Mouse (Mus musculus): Measurements from ENCODE around the gene Creb1. TPM values are rescaled to one million over a fixed set of nuclear protein-coding genes. Genes with fewer than 3 reads are reported as not detected.
A peak's percentile ranks its signal among the peaks of the same experiment; 100 is the strongest.

Gene Creb1
- polyA plus RNA-seq, 1 experiment from 2014 or later: 11.5 TPM

DNA sequence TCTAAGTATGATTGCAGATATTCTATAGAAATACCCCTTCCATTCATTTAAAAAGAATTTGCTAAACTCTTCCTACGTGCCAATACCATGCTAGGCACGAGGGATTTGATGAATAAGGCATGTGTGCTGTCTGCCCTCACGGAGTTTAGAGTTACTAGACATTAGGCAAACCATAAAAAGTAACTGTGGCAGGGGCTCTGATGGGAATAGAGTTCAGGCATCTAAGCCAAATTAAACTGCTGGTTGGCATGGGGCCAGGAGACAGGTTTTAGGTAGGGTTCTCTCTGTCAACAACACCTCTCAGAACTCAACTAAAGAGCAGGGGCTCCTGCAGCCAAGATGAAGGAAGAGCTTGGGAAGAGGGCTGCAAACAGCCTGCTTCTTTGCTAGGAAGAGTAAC, 10.7 kb upstream of the Creb1 start:
- Histone ChIP-seq H3K9ac (no peak overlapping the region), H3K27me3 (no peaks in the 10 kb centered on the region), H3K4me2 (no peak overlapping the region), H3K4me3 (replicated peaks) (no peak overlapping the region), H3K27ac (replicated peaks) (no peak overlapping the region), H3K36me3 (replicated peaks) (no peaks in the 10 kb centered on the region), H3K4me1 (replicated peaks) (no peaks in the 10 kb centered on the region), H3K9me3 (replicated peaks) (no peaks in the 10 kb centered on the region)
- no peak for ATAC-seq (ENCODE audit: insufficient read depth)
- WGBS (ENCODE audit: insufficient replicate concordance): 63% methylated on average over 3 of the region's 3 CpGs

DNA sequence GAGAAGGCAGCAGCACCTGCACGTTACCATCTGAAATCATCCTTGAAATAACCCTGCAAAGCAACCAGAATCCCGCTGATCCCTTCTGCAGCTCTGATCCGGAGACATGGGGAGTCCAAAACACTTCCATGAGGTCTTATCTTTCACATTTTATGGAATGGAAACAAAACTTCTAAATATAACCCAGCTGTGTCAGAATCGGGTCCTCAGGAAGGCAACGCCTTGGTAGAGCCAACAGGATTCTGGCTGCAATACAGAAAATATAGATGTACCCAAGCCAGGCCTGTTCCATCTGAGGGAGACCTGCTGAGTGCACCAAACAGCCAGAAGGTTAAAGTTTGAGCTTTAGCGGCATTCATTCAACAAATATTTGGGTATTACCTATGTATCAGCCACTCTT, 9.8 kb upstream of the Creb1 start:
- H3K27ac ChIP-seq (replicated peaks): no peak overlapping the region
- no peak for ATAC-seq (ENCODE audit: insufficient read depth)
- no peak overlapping the region for H3K4me3 ChIP-seq (replicated peaks)
- no peak overlapping the region for H3K4me2 ChIP-seq
- no peaks in the 10 kb centered on the region for H3K9me3 ChIP-seq (replicated peaks)
- no peaks in the 10 kb centered on the region for H3K27me3 ChIP-seq
- no peak overlapping the region for H3K9ac ChIP-seq
- WGBS (ENCODE audit: insufficient replicate concordance): 67% methylated on average over 6 of the region's 6 CpGs
- H3K36me3 ChIP-seq (replicated peaks): no peaks in the 10 kb centered on the region
- no peaks in the 10 kb centered on the region for H3K4me1 ChIP-seq (replicated peaks)

DNA sequence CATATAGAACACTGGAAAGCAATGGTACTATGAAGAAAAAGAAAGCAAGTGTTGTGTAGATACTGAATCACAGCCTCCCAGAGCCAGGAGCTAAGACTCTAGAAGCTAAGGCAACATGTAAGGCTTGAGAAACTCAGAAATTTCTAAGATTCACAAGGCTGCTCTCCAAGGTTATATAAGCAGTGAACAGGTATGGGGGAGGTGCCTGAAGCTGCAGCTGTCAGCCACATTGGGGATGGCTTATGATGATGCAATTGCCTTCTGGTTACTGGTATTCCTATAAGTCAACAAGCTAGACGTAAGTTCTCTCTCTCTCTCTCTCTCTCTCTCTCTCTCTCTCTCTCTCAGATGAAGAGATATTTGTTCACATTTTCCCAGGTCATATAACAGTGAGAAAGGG, 9.3 kb upstream of the Creb1 start:
- ATAC-seq (ENCODE audit: insufficient read depth): no peak
- Histone ChIP-seq H3K4me1 (replicated peaks) (no peaks in the 10 kb centered on the region), H3K27me3 (no peaks in the 10 kb centered on the region), H3K4me2 (no peak overlapping the region), H3K9me3 (replicated peaks) (no peaks in the 10 kb centered on the region), H3K36me3 (replicated peaks) (no peaks in the 10 kb centered on the region), H3K4me3 (replicated peaks) (no peak overlapping the region), H3K9ac (no peak overlapping the region), H3K27ac (replicated peaks) (no peak overlapping the region)
- WGBS (ENCODE audit: insufficient replicate concordance): 31% methylated on average over 1 of the region's 1 CpGs

DNA sequence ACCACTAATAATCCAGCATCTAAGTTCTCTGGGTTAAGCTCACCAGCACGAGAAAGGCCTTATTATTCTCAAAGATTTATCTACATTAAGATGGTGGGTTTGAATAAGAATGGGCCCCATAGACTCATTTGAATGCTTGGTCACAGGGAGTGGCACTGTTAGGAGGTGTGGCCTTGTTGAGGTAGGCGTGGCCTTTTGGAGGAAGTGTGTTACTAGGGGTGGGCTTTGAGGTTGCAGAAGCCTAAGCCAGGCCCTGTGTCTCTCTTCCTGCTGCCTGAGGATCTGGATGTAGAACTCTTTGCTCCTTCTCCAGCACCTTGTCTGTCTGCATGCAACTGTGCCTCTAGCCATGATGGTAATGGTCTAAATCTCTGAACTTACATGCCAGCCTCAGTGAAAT, 7.8 kb upstream of the Creb1 start:
- 0 out of 2 replicates have a peak, but pooled peaks cover 3% of the 10 kb centered on the region for H3K4me1 ChIP-seq (replicated peaks)
- ATAC-seq (ENCODE audit: insufficient read depth): no peak
- 60% methylated on average over 2 of the region's 2 CpGs for WGBS (ENCODE audit: insufficient replicate concordance)
- H3K4me3 ChIP-seq (replicated peaks): no peak overlapping the region
- no peak overlapping the region for H3K27ac ChIP-seq (replicated peaks)
- no peaks in the 10 kb centered on the region for H3K27me3 ChIP-seq
- no peak overlapping the region for H3K9ac ChIP-seq
- H3K4me2 ChIP-seq: no peak overlapping the region
- no peaks in the 10 kb centered on the region for H3K9me3 ChIP-seq (replicated peaks)
- H3K36me3 ChIP-seq (replicated peaks): no peaks in the 10 kb centered on the region

DNA sequence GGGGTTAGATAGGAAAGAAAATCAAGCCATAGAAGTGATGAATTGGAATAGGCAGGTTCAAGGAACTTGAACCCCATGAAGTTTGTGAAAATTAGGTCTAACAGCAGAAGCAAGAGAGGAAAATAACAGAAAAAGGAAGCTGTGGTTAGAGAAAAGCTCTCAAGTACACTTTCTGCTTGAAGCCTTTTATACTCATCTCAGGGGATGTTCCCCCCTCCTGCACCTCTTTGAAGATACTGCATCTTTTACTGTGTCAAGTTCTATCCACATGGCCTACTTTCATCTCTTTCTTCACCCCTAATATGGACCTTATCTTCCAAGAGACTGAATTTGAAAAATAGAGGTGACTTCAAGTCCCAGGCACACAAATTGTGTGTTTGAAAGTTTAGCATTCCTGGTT, 4.8 kb upstream of the Creb1 start:
- Histone ChIP-seq H3K27me3 (no peaks in the 10 kb centered on the region), H3K9me3 (replicated peaks) (no peaks in the 10 kb centered on the region), H3K9ac (no peak overlapping the region), H3K4me1 (replicated peaks) (peaks cover 26% of the 10 kb centered on the region), H3K27ac (replicated peaks) (no peak overlapping the region), H3K36me3 (replicated peaks) (no peaks in the 10 kb centered on the region), H3K4me3 (replicated peaks) (no peak overlapping the region), H3K4me2 (no peak overlapping the region)
- ATAC-seq (ENCODE audit: insufficient read depth): no peak

DNA sequence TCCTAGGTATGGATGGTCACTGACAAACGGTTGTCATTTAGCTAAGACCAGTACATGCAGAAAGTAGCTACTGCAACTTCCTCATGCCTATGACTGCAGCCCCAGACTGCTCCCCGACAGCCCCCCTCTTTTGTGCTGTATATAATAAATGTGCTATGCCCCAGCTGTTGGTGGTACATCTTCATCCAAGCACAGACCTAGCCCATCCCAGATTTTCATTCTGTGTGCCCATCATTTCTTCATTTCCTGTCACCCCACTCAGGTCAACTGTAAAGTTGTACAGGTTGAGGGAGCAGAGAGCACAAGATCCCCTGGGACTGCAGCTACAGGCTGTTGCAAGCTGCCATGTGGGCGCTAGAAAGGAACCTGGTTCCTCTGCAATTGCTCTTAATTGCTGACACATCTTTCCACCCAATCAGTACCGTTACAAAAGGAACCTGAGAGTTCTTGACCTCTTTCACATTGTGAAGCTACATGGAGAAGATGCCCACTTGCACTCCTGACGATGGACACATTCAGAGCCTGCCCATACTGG, 2.6 kb upstream of the Creb1 start:
- WGBS (ENCODE audit: insufficient replicate concordance): 65% methylated on average over 5 of the region's 5 CpGs
- H3K9me3 ChIP-seq (replicated peaks): no peaks in the 10 kb centered on the region
- no peaks in the 10 kb centered on the region for H3K27me3 ChIP-seq
- no peaks in the 10 kb centered on the region for H3K36me3 ChIP-seq (replicated peaks)
- H3K9ac ChIP-seq: no peak overlapping the region
- H3K4me3 ChIP-seq (replicated peaks): no peak overlapping the region
- no peak overlapping the region for H3K4me2 ChIP-seq
- no peak overlapping the region for H3K27ac ChIP-seq (replicated peaks)
- ATAC-seq (ENCODE audit: insufficient read depth): no peak
- peaks cover 33% of the 10 kb centered on the region for H3K4me1 ChIP-seq (replicated peaks)

DNA sequence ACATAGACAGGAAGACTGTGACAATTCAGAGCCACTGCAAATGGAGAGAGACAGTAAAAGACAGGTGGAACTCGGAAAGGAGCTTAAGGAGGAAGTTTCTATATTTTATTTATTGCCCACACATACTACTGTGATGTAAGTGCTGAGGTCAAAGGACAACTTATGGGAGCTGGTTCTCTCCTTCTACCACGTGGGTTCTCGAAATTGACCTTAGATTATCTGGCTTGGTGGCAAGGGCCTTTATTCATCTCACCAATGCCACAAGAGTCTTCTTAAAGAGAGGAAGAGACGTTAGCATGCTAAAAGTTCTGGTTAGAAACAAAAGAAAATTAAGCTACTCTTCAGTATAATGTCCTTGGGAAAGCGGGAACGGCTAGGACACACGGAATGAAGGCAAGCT, 897 bp upstream of the Creb1 start:
- 6% methylated on average over 7 of the region's 7 CpGs for WGBS (ENCODE audit: insufficient replicate concordance)
- H3K27me3 ChIP-seq: no peaks in the 10 kb centered on the region
- peak overlapping the region; percentile 100 for H3K27ac ChIP-seq (replicated peaks)

DNA sequence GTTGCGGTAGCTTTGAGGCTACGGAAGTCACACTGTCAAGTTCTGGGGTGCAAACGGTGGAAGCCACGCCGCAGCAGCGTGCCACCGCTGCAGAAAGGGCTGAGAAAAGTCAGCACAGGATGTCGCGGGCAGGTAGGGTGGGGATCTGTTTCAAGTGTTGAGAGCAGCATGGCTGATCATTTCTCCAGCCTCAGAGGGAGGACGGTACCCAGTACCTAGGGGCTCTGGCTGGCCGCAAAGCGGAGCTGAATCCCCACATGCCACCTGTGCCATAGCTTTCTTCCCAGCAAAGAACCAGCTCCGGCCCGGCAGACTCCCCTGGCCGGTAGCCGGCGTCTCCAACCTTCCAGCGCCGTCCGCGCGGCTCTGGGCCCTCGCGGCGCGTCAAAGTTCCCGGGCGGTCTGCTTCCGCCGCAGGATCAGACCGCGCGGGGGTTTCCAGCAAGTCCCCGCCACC, 350 bp upstream of the Creb1 start:
- peak overlapping the region; percentile 97 for H3K4me2 ChIP-seq
- WGBS (ENCODE audit: insufficient replicate concordance): under 1% methylated on average over 34 of the region's 34 CpGs
- peak; percentile 60 for ATAC-seq (ENCODE audit: insufficient read depth)

More for the DNA sequence above, 897 bp upstream of the Creb1 start:
- no peaks in the 10 kb centered on the region for H3K9me3 ChIP-seq (replicated peaks)
- peak overlapping the region; percentile 96 for H3K4me3 ChIP-seq (replicated peaks)
- peak overlapping the region; percentile 97 for H3K4me2 ChIP-seq
- H3K9ac ChIP-seq: peak overlapping the region; percentile 96
- no peaks in the 10 kb centered on the region for H3K36me3 ChIP-seq (replicated peaks)
- no peak for ATAC-seq (ENCODE audit: insufficient read depth)
- peaks cover 39% of the 10 kb centered on the region for H3K4me1 ChIP-seq (replicated peaks)

DNA sequence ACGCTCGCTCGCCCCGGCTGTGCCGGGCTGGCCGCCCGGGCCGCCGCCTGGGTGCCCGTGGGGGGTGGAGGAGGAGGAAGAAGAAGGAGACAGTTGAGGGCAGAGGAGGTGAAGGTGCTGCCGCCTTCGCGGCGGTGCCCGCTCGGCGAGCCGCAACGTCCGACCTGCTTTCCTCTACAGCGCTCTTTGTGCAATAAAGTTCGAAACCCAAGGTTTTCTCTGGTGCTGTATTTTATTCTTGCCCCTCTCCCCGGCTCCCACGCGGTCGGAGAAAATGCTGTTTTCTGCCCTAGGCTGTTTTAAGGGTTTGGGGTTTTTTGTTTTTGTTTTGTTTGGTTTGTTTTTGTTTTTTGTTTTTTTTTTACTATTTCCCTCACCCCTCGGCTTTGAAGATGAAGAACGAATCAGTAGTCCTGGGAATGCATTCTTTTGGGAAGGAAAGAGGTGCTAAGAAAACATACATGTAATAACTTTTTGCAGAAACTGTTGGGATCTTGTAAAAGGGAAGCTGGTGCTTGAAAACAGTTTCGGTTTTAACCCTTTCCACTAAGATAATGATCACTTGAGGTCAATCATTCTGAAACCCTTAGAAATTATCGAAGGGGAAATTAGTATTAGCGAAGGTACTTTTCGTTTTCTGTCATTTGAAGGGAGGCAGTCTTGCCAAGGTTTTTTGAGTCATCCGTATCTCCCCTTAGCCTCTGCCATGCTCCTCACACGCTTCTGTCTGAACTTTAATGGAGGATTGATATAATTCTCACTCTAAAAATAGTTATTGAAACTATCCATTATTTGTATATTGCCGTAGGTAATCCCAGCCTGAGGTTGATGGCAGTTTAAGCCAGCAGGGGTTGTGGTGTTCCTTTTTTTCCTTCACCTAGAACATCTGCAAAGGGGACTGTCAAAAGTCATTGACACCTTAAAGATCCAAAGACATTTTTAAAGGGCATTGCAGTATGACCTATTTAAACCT, 1.3 kb downstream of the Creb1 start:
- WGBS (ENCODE audit: insufficient replicate concordance): under 1% methylated on average over 35 of the region's 35 CpGs
- H3K4me2 ChIP-seq: peak overlapping the region; percentile 97
- peak overlapping the region; percentile 96 for H3K4me3 ChIP-seq (replicated peaks)
- H3K36me3 ChIP-seq (replicated peaks): no peaks in the 10 kb centered on the region
- peak overlapping the region; percentile 96 for H3K9ac ChIP-seq
- H3K4me1 ChIP-seq (replicated peaks): peaks cover 39% of the 10 kb centered on the region
- ATAC-seq (ENCODE audit: insufficient read depth): no peak
- no peaks in the 10 kb centered on the region for H3K9me3 ChIP-seq (replicated peaks)
- no peaks in the 10 kb centered on the region for H3K27me3 ChIP-seq
- H3K27ac ChIP-seq (replicated peaks): peak overlapping the region; percentile 100

More for the DNA sequence above, 350 bp upstream of the Creb1 start:
- Histone ChIP-seq H3K9me3 (replicated peaks) (no peaks in the 10 kb centered on the region), H3K27ac (replicated peaks) (peak overlapping the region; percentile 100), H3K4me1 (replicated peaks) (peaks cover 39% of the 10 kb centered on the region), H3K9ac (peak overlapping the region; percentile 96), H3K27me3 (no peaks in the 10 kb centered on the region), H3K4me3 (replicated peaks) (peak overlapping the region; percentile 96), H3K36me3 (replicated peaks) (no peaks in the 10 kb centered on the region)

DNA sequence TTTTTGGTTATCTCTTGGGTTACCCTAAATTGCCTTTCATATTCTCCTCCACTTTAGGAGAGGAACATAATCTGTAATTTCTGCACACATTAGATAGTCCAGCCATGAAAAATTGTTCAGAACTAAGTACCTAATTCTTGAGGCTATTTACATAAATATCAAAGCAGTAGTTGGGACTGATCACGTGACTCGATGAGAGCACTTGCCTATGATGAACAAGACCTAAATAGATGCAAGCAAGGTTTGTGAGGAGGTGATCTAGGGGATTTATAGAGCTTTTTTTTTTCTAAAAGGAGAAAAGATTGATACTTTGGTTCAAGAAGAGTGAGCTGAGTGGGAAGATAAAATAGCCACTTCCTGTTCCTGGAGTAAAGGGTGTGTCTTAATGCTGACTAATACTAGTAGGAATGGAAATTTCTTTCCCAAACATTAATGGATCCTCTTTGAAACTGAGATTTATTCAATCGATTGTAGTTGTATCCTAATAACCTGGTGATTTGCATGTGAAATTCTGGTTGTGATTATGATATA, 6.5 kb downstream of the Creb1 start:
- Histone ChIP-seq H3K4me2 (no peak overlapping the region), H3K27me3 (no peaks in the 10 kb centered on the region), H3K9ac (no peak overlapping the region), H3K27ac (replicated peaks) (no peak overlapping the region), H3K4me3 (replicated peaks) (no peak overlapping the region), H3K36me3 (replicated peaks) (peaks cover 2% of the 10 kb centered on the region; the same call in 1 of the 2 replicates), H3K9me3 (replicated peaks) (no peaks in the 10 kb centered on the region), H3K4me1 (replicated peaks) (peaks cover 18% of the 10 kb centered on the region)
- 73% methylated on average over 3 of the region's 3 CpGs for WGBS (ENCODE audit: insufficient replicate concordance)
- ATAC-seq (ENCODE audit: insufficient read depth): no peak

DNA sequence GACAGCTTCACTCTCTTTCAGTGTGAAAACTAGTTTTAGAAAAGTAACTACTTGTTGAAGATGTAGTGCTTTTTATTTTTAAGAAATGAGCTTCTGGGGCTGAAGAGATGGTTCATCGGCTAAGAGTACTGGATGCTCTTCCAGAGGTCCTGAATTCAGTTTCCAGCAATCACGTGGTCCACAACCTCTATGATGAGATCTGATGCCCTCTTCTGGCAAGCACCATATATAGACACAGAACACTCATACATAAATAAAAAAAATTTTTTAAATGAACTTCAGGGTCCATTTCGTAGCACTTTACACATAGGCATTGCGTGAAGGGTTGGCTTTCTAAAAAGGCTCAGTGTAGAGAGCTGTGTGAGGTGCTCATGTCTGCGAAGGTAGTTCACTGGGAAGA, 11.3 kb downstream of the Creb1 start:
- Histone ChIP-seq H3K36me3 (replicated peaks) (peaks cover 5% of the 10 kb centered on the region; the same call in 1 of the 2 replicates), H3K9me3 (replicated peaks) (no peaks in the 10 kb centered on the region), H3K9ac (no peak overlapping the region), H3K4me3 (replicated peaks) (no peak overlapping the region), H3K4me1 (replicated peaks) (peaks cover 11% of the 10 kb centered on the region), H3K27ac (replicated peaks) (no peak overlapping the region), H3K4me2 (no peak overlapping the region), H3K27me3 (no peaks in the 10 kb centered on the region)
- WGBS (ENCODE audit: insufficient replicate concordance): 71% methylated on average over 5 of the region's 5 CpGs
- no peak for ATAC-seq (ENCODE audit: insufficient read depth)
